Mouse (Mus musculus) midbrain, embryonic 16.5 days (tissue): ENCODE measurements around the gene Coro2a. TPM values are rescaled to one million over a fixed set of nuclear protein-coding genes. Genes with fewer than 3 reads are reported as not detected.

Experiments
- ATAC-seq: fragments of 200-750 bp; cut with Nextera tagmentation; 2 replicates; pipeline ENCODE4 v1.8.0; 2017; ENCODE audit warnings: moderate TSS enrichment
- H3K27ac ChIP-seq: fragments of 300-500 bp; sonication (generic); 2 replicates; pipeline ENCODE4 v1.5.1; 2014; ENCODE audit warnings: mild to moderate bottlenecking, low read length, mixed read lengths
- H3K27me3 ChIP-seq: fragments of 300-500 bp; sonication (generic); 2 replicates; pipeline ENCODE4 v1.6.1; 2014; ENCODE audit warnings: low read depth, low read length, mixed read lengths; ENCODE audit not compliant: control insufficient read depth, insufficient read depth
- H3K36me3 ChIP-seq: fragments of 300-500 bp; sonication (generic); 2 replicates; pipeline ENCODE4 v1.6.1; 2014; ENCODE audit warnings: mild to moderate bottlenecking, low read length, moderate library complexity, mixed read lengths; ENCODE audit not compliant: control insufficient read depth, insufficient read depth
- H3K4me1 ChIP-seq: fragments of 300-500 bp; sonication (generic); 2 replicates; pipeline ENCODE4 v1.6.1; 2014; ENCODE audit warnings: mild to moderate bottlenecking, low read length, mixed read lengths; ENCODE audit not compliant: control insufficient read depth, insufficient read depth
- H3K4me2 ChIP-seq: fragments of 300-500 bp; sonication (generic); 2 replicates; pipeline ENCODE4 v1.6.1; 2014; ENCODE audit warnings: mild to moderate bottlenecking, low read length, mixed read lengths
- H3K4me3 ChIP-seq: fragments of 300-500 bp; sonication (generic); 2 replicates; pipeline ENCODE4 v1.5.1; 2014; ENCODE audit warnings: low read depth, mild to moderate bottlenecking, low read length, moderate library complexity, mixed read lengths
- H3K9ac ChIP-seq: fragments of 300-500 bp; sonication (generic); 2 replicates; pipeline ENCODE4 v1.6.1; 2014; ENCODE audit warnings: low read depth, low read length, mixed read lengths
- H3K9me3 ChIP-seq: fragments of 300-500 bp; sonication (generic); replicated peaks from 2 replicates; pipeline ENCODE4 v1.6.1; 2014; ENCODE audit warnings: mild to moderate bottlenecking, low read length, mixed read lengths; ENCODE audit not compliant: control insufficient read depth, poor library complexity, severe bottlenecking
- WGBS: fragments of 180-500 bp; shearing (Covaris S2); extraction: QIAGEN DNeasy Blood & Tissue Kit; methylation state at CpG from one replicate; pipeline ENCODE4 v1.1.7; 2014; 5-methylcytosine and 5-hydroxymethylcytosine counted together
- polyA plus RNA-seq: library from polyadenylated mRNA; unstranded; fragments of >200 nt; fragmentation: Nextera tagmentation; extraction: Ambion mirVana; gene quantifications from 2 replicates; pipeline ENCODE4 v1.2.1, GENCODE M21; 2015

The Coro2a gene
- polyA plus RNA-seq, 1 experiment from 2014 or later = 8.2 TPM

GRCm38 (mm10) chr4:46523324-46523723 lies 78.7 kb downstream of the Coro2a start:
- no peak for ATAC-seq
- Histone ChIP-seq H3K4me2 (no peak overlapping the region), H3K9ac (no peak overlapping the region), H3K36me3 (no peaks in the 10 kb centered on the region), H3K9me3 (no peaks in the 10 kb centered on the region), H3K4me1 (no peaks in the 10 kb centered on the region; the same call in 1 of the 2 replicates), H3K27me3 (no peaks in the 10 kb centered on the region), H3K4me3 (no peak overlapping the region), H3K27ac (no peak overlapping the region)
- 85% methylated on average over 4 of the region's 4 CpGs for WGBS

GRCm38 (mm10) chr4:46521457-46521856 lies 80.5 kb downstream of the Coro2a start:
- no peak for ATAC-seq
- Histone ChIP-seq H3K36me3 (no peaks in the 10 kb centered on the region), H3K27me3 (no peaks in the 10 kb centered on the region), H3K9ac (no peak overlapping the region), H3K27ac (no peak overlapping the region), H3K4me2 (no peak overlapping the region), H3K4me1 (no peaks in the 10 kb centered on the region), H3K4me3 (no peak overlapping the region), H3K9me3 (no peaks in the 10 kb centered on the region)
- WGBS = 88% methylated on average over 10 of the region's 10 CpGs

- Histone ChIP-seq H3K27me3 (no peaks in the 10 kb centered on the region), H3K27ac (no peak overlapping the region), H3K4me1 (no peaks in the 10 kb centered on the region), H3K4me2 (no peak overlapping the region), H3K36me3 (no peaks in the 10 kb centered on the region), H3K9me3 (no peaks in the 10 kb centered on the region), H3K9ac (no peak overlapping the region), H3K4me3 (no peak overlapping the region)
- no peak for ATAC-seq
- 92% methylated on average over 2 of the region's 2 CpGs for WGBS
Measured at GRCm38 (mm10) chr4:46520491-46520890, 81.5 kb downstream of the Coro2a start.

GRCm38 (mm10) chr4:46507736-46508460 lies 94.1 kb downstream of the Coro2a start:
- ATAC-seq = no peak
- H3K27me3 ChIP-seq = no peaks in the 10 kb centered on the region
- H3K27ac ChIP-seq = no peak overlapping the region
- no peak overlapping the region for H3K9ac ChIP-seq
- H3K4me2 ChIP-seq = peak overlapping the region; percentile 61
- 11% methylated on average over 16 of the region's 16 CpGs for WGBS
- peaks cover 6% of the 10 kb centered on the region; the same call in 1 of the 2 replicates for H3K36me3 ChIP-seq
- H3K4me1 ChIP-seq = peaks cover 7% of the 10 kb centered on the region
- no peaks in the 10 kb centered on the region for H3K9me3 ChIP-seq
- peak overlapping the region; percentile 73; the same call in 1 of the 2 replicates for H3K4me3 ChIP-seq

GRCm38 (mm10) chr4:46506801-46507610 lies 95.0 kb downstream of the Coro2a start:
- WGBS = under 1% methylated on average over 86 of the region's 94 CpGs
- Histone ChIP-seq H3K27ac (peak overlapping the region; percentile 82), H3K9ac (peak overlapping the region; percentile 87), H3K9me3 (no peaks in the 10 kb centered on the region), H3K4me2 (peak overlapping the region; percentile 61), H3K27me3 (no peaks in the 10 kb centered on the region), H3K36me3 (peaks cover 8% of the 10 kb centered on the region; the same call in 1 of the 2 replicates), H3K4me1 (peaks cover 7% of the 10 kb centered on the region), H3K4me3 (peak overlapping the region; percentile 73)
- ATAC-seq = peak; percentile 97

- H3K4me1 ChIP-seq = peaks cover 7% of the 10 kb centered on the region
- H3K36me3 ChIP-seq = peaks cover 15% of the 10 kb centered on the region
- H3K27ac ChIP-seq = no peak overlapping the region
- no peaks in the 10 kb centered on the region for H3K27me3 ChIP-seq
- 70% methylated on average over 8 of the region's 8 CpGs for WGBS
- H3K4me3 ChIP-seq = no peak overlapping the region
- H3K9ac ChIP-seq = no peak overlapping the region
- no peak for ATAC-seq
- H3K4me2 ChIP-seq = no peak overlapping the region
- H3K9me3 ChIP-seq = no peaks in the 10 kb centered on the region
Measured at GRCm38 (mm10) chr4:46505361-46506057, 96.5 kb downstream of the Coro2a start.

- Histone ChIP-seq H3K27ac (no peak overlapping the region), H3K9ac (no peak overlapping the region), H3K36me3 (peaks cover 23% of the 10 kb centered on the region), H3K4me3 (no peak overlapping the region), H3K9me3 (no peaks in the 10 kb centered on the region), H3K4me2 (no peak overlapping the region), H3K4me1 (peaks cover 7% of the 10 kb centered on the region), H3K27me3 (no peaks in the 10 kb centered on the region)
- no peak for ATAC-seq
- WGBS = 82% methylated on average over 3 of the region's 3 CpGs
Measured at GRCm38 (mm10) chr4:46503881-46504280, 98.1 kb downstream of the Coro2a start.

GRCm38 (mm10) chr4:46502606-46503502 lies 99.1 kb downstream of the Coro2a start:
- WGBS = 71% methylated on average over 16 of the region's 16 CpGs
- no peak overlapping the region for H3K4me2 ChIP-seq
- H3K9ac ChIP-seq = no peak overlapping the region
- H3K27ac ChIP-seq = no peak overlapping the region
- no peaks in the 10 kb centered on the region for H3K27me3 ChIP-seq
- no peaks in the 10 kb centered on the region for H3K9me3 ChIP-seq
- H3K4me3 ChIP-seq = no peak overlapping the region
- peaks cover 7% of the 10 kb centered on the region for H3K4me1 ChIP-seq
- H3K36me3 ChIP-seq = peaks cover 23% of the 10 kb centered on the region
- no peak for ATAC-seq
